Mouse (Mus musculus): Measurements from ENCODE around the gene Zswim8.

- no peak for TF ChIP-seq CTCF (IDR thresholded peaks at IDR 0.05; ENCODE audit: low read depth)
- no peak for TF ChIP-seq EP300 (optimal IDR thresholded peaks at IDR 0.05)
Observed at GRCm38 (mm10) chr14:20713832-20714231, 6.5 kb downstream of the Zswim8 start.
